Mouse (Mus musculus) kidney, postnatal 25 days (tissue): Measurements from ENCODE around the gene Mlycd.
A peak's percentile ranks its signal among the peaks of the same experiment; 100 is the strongest.

Experiments used
- DNase-seq, 2 experiments: peaks; one replicate each; pipeline ENCODE4 v3.0.0; 2021; ENCODE audit warnings: mixed read lengths in 2 of 2

Gene Mlycd

DNA sequence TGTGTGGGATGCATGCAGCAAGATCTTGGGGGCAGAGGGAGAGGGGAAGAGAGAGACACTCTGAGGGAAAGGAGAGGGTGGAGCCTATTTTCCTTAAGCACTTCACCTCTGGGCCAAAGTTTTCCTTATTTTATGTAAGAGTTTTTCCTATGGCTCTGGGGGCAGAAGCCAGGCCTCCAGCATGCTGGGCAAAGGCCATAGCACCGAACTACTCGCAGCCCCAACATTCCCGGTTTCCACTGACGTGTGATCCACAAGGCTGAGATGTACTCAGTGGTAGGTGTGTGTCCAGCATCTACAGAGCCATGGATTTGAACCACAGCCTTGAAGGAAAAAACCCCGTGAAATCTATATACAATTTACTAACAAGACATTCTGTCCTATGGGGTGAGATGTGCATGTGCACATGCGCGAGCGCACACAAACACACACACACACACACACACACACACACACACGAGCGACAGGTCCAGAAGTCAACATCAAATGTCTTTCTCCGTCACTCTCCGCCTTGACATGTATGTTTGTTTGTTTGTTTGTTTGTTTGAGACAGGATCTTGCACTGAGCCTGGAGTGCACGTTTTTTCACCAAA lies 39.0 kb downstream of the Mlycd start, which contains the start of gene Osgin1:
TSS of gene Osgin1 (plus strand) at position 543 of the 593 bp plus-strand sequence.
- peak in 1 of 2 experiments; percentile 81 for DNase-seq

DNA sequence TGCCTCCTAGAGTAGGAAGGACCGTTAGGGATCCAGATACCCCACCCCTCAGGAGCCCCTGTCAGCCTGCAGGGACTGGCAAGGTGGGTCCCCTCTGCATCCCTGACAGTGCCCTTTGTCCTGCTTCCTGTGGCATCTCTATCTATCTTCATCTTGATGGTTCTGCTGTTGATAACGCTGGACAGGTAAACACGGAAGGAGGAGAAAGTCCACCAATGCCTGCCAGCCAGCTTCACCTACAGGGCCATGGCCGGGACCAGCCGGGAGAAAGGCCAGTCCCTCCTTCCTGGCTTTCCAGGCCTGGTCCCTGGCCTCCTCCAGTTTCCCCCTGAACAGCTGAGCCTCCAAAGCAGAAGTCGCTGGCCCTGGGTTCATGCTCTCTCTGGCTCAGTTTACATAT lies 39.9 kb downstream of the Mlycd start:
- DNase-seq: peak in 1 of 2 experiments; percentile 32

DNA sequence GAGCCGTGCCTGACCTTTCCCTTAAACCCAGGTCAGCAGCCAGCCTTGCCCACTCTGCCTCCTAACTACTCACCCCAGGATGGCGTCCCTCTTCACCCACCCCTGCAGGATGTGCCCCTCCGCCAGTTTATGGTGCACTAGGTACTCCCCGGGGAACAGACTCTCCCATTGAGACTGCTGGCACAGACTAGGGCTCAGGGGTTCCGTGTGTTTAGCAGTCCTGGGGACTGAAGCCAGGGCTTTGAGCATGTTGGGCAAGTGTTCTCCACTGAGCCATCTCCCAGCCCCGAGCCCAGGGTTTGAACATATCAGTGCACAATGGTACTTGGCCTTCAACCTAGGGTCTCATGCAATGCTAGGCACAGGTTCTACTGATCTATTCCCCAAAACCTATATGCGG lies 40.8 kb downstream of the Mlycd start:
- DNase-seq: peak in 1 of 2 experiments; percentile 36

GRCm38 (mm10) chr8:119436331-119436730 lies 41.7 kb downstream of the Mlycd start:
- DNase-seq: peak in 1 of 2 experiments; percentile 37

DNA sequence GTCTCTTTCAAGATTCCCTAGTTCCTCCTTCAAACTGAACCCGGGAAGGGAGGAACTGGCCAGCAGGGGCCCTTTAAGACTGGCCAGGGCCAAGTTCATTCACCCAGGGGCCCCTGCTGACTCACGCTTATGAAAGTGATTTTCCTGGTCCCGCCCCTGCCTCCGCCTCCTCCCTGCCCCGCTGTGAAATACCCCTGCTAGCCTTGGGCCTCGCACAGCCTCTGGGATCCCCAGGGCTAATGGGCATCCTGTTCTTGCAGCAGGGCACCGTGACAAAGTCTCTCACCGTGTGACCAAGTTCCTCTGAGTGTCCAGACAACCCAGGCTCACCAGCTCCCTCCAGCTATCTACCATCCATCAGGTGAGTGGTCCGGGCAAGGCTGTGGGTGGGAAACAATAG lies 42.3 kb downstream of the Mlycd start:
- DNase-seq: peak; percentile 92 to 95

DNA sequence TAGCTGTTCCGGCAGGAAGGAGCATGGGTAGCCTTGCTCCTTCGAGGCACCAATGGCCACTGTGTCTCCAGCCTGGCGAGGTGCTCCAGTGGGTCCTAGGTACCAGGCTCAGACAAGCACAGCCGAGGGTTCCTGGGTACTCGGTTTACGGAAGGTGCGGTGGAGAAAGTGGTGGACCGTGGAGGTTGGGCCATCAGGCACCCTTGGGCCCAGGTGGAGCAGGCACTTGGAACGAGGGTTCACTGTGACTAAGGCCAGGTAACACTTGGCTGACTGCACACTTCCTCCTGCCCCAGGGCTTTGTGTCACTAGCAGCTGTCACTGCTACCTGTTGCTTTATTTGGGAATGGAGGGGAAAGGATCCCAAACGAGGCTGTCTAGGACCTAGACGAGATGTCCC lies 42.8 kb downstream of the Mlycd start:
- DNase-seq: peak; percentile 44 to 70

GRCm38 (mm10) chr8:119438876-119439275 lies 44.2 kb downstream of the Mlycd start:
- peak; percentile 49 to 81 for DNase-seq

- DNase-seq: peak in 1 of 2 experiments; percentile 34
Measured at GRCm38 (mm10) chr8:119439424-119439823, 44.7 kb downstream of the Mlycd start.

DNA sequence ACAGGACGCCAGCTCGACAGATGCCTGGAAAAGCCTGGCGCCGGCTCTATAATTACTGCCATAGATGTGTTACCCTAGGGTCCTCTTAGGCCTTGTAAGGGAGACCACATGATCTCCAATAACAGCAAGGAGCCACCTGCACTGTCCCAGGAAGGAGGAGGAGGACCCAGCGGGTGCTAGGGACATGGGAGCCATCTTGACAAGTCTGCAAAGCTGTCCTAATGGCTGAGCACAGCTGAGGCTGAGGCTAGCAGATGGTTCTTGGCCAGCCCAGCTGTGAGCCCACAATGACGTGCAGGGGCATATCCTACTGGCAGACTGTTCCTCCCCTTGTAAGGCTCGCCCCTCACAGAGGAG lies 45.2 kb downstream of the Mlycd start:
- no peak for DNase-seq

GRCm38 (mm10) chr8:119440250-119440951 lies 45.7 kb downstream of the Mlycd start:
- peak; percentile 92 to 94 for DNase-seq

GRCm38 (mm10) chr8:119440952-119441270 lies 46.2 kb downstream of the Mlycd start:
- DNase-seq: no peak

GRCm38 (mm10) chr8:119442013-119442412 lies 47.3 kb downstream of the Mlycd start:
- DNase-seq: no peak

GRCm38 (mm10) chr8:119442970-119443369 lies 48.3 kb downstream of the Mlycd start:
- no peak for DNase-seq

GRCm38 (mm10) chr8:119446211-119446989 lies 51.7 kb downstream of the Mlycd start, which contains the start of gene Necab2:
Gene Necab2, plus strand, starts transcription at chr8:119446719.
- DNase-seq: peak; percentile 89 to 90

- DNase-seq: no peak
Measured at GRCm38 (mm10) chr8:119446990-119447780, 52.5 kb downstream of the Mlycd start.

GRCm38 (mm10) chr8:119447781-119448170 lies 53.1 kb downstream of the Mlycd start:
- DNase-seq: no peak

DNA sequence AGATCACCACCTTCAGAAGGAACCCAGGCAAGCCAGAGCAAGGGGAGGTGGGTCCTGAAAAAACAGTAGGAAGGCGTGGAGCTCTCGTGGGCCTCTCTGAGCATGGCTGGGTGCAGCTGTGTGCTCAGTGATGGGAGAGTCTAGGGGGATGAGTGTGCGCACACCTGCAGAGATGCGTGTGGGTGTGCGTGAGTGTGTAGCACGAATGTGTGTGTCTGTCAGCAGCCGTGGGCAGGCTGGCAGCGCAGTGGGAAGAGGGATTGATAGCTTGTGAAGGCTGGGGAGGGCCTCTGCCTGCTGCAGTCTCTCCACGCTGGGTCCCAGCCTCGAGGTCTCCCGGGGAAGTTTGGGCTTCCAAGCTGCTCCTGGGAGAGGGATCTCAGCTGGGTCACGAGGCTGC lies 54.9 kb downstream of the Mlycd start:
- DNase-seq: no peak

- DNase-seq: no peak
Measured at GRCm38 (mm10) chr8:119451131-119451530, 56.5 kb downstream of the Mlycd start.

- no peak for DNase-seq
Measured at GRCm38 (mm10) chr8:119452919-119453318, 58.2 kb downstream of the Mlycd start.

GRCm38 (mm10) chr8:119456045-119456444 lies 61.4 kb downstream of the Mlycd start:
- DNase-seq: no peak

DNA sequence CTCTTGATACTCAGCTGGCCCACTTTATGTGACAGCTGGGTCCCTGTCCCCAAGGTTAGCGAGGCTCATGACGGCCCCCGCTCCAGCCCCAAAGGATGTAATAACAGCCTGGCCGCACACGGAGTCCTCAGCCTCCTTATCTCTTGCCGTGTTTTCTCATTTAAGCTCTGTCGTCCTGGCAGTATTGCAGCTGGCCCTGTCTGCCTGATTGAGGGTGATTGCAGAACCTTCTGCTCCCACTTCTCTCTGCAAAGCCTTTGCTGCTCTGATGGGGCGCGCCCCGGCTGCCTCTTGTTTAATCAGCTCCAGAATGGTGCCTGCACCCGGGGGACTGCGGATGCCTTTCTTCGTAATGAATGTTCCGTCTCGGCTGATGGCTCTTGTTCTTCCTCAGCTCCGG lies 65.0 kb downstream of the Mlycd start:
- no peak for DNase-seq
